Mouse (Mus musculus): ENCODE data around the gene Tmem185b. TPM values are rescaled to one million over a fixed set of nuclear protein-coding genes. Genes with fewer than 3 reads are reported as not detected.
A peak's percentile ranks its signal among the peaks of the same experiment; 100 is the strongest.

The Tmem185b gene
- total and polyA plus RNA-seq, 2 experiments: 6.6 to 14.2 TPM

DNA sequence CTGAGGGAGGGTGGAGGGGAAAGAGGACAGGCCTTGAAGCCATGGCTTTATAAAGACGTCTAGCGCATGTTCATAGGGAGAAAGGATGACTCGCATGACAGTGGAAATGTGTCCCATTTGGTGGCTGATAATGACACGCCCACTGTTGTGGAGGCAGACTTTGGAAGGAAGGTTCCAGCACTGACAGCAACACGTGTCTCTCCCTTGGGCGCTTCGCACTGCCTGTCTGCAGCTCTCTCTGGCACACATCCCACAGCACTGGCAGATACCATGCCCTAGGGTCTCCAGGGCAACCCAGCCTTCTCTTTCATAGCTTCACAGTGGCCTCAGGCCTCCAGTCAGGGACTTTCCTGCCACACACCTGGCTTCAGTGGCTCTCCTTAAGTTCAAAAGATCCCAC is 7.9 kb upstream of the Tmem185b start:
- Histone ChIP-seq H3K27ac (replicated peaks; ENCODE audit: insufficient read depth, low read depth, low read length) (no peak overlapping the region), H3K36me3 (ENCODE audit: control insufficient read depth, insufficient read depth, low read length) (no peaks in the 10 kb centered on the region), H3K27me3 (ENCODE audit: control insufficient read depth, insufficient read depth, low read length) (no peaks in the 10 kb centered on the region), H3K4me1 (ENCODE audit: control insufficient read depth, insufficient read depth, low read length) (peaks cover 17% of the 10 kb centered on the region), H3K9ac (ENCODE audit: low read depth, low read length) (no peak overlapping the region), H3K79me2 (ENCODE audit: control insufficient read depth, insufficient read depth, low read length) (no peaks in the 10 kb centered on the region), H3K4me3 (ENCODE audit: insufficient read depth, low read depth, low read length) (no peak overlapping the region)
- WGBS: 84% methylated on average over 7 of the region's 7 CpGs
- DNase-seq (ENCODE audit: extremely low read depth, low read depth, low spot score): no peak
- TF ChIP-seq CTCF (IDR thresholded peaks at IDR 0.05; ENCODE audit: low read depth, low read length): no peak
- no peak for TF ChIP-seq POLR2A (IDR thresholded peaks at IDR 0.05; ENCODE audit: extremely low read depth, insufficient read depth, low read length)

- H3K9ac ChIP-seq (ENCODE audit: low read depth, low read length): no peak overlapping the region
- H3K4me3 ChIP-seq (ENCODE audit: insufficient read depth, low read depth, low read length): no peak overlapping the region
- H3K27me3 ChIP-seq (ENCODE audit: control insufficient read depth, insufficient read depth, low read length): no peaks in the 10 kb centered on the region
- no peak for TF ChIP-seq CTCF (IDR thresholded peaks at IDR 0.05; ENCODE audit: low read depth, low read length)
- TF ChIP-seq POLR2A (IDR thresholded peaks at IDR 0.05; ENCODE audit: extremely low read depth, insufficient read depth, low read length): no peak
- H3K4me1 ChIP-seq (ENCODE audit: control insufficient read depth, insufficient read depth, low read length): peaks cover 17% of the 10 kb centered on the region
- H3K27ac ChIP-seq (replicated peaks; ENCODE audit: insufficient read depth, low read depth, low read length): peak overlapping the region; percentile 70
- no peaks in the 10 kb centered on the region for H3K79me2 ChIP-seq (ENCODE audit: control insufficient read depth, insufficient read depth, low read length)
- DNase-seq (ENCODE audit: extremely low read depth, low read depth, low spot score): peak; percentile 92
- H3K36me3 ChIP-seq (ENCODE audit: control insufficient read depth, insufficient read depth, low read length): no peaks in the 10 kb centered on the region
Measured at GRCm38 (mm10) chr1:119518786-119519185, 7.2 kb upstream of the Tmem185b start.

- Histone ChIP-seq H3K4me1 (ENCODE audit: control insufficient read depth, insufficient read depth, low read length) (peaks cover 17% of the 10 kb centered on the region), H3K79me2 (ENCODE audit: control insufficient read depth, insufficient read depth, low read length) (no peaks in the 10 kb centered on the region), H3K27me3 (ENCODE audit: control insufficient read depth, insufficient read depth, low read length) (no peaks in the 10 kb centered on the region), H3K9ac (ENCODE audit: low read depth, low read length) (no peak overlapping the region), H3K27ac (replicated peaks; ENCODE audit: insufficient read depth, low read depth, low read length) (peak overlapping the region; percentile 70), H3K4me3 (ENCODE audit: insufficient read depth, low read depth, low read length) (no peak overlapping the region), H3K36me3 (ENCODE audit: control insufficient read depth, insufficient read depth, low read length) (no peaks in the 10 kb centered on the region)
- DNase-seq (ENCODE audit: extremely low read depth, low read depth, low spot score): no peak
- TF ChIP-seq POLR2A (IDR thresholded peaks at IDR 0.05; ENCODE audit: extremely low read depth, insufficient read depth, low read length): no peak
- no peak for TF ChIP-seq CTCF (IDR thresholded peaks at IDR 0.05; ENCODE audit: low read depth, low read length)
- WGBS: 84% methylated on average over 6 of the region's 6 CpGs
Measured at GRCm38 (mm10) chr1:119519286-119519685, 6.7 kb upstream of the Tmem185b start.

DNA sequence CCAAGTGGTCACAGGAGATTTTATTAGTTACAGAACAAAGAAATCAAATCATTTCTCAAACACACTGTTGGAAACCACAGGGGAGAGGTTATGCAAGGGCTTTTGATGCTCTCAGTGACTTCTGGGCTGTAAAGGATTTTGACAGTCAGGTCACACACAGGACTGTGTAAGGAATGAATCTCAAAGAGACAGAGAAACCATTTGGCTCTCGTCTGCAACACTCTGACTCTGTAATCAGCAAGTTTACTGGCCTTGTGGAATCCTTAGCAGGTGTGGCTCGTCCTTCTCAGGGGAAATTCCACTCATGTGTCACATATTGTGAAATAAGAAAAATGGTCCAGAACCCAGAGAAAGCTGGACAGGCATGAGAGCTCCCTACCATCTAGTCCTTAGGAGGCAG is 4.9 kb upstream of the Tmem185b start:
- 14% methylated on average over 2 of the region's 2 CpGs for WGBS
- peak; percentile 34 for DNase-seq (ENCODE audit: extremely low read depth, low read depth, low spot score)
- Histone ChIP-seq H3K4me1 (ENCODE audit: control insufficient read depth, insufficient read depth, low read length) (peaks cover 21% of the 10 kb centered on the region), H3K27ac (replicated peaks; ENCODE audit: insufficient read depth, low read depth, low read length) (no peak overlapping the region), H3K36me3 (ENCODE audit: control insufficient read depth, insufficient read depth, low read length) (no peaks in the 10 kb centered on the region), H3K9ac (ENCODE audit: low read depth, low read length) (no peak overlapping the region), H3K4me3 (ENCODE audit: insufficient read depth, low read depth, low read length) (no peak overlapping the region), H3K27me3 (ENCODE audit: control insufficient read depth, insufficient read depth, low read length) (no peaks in the 10 kb centered on the region), H3K79me2 (ENCODE audit: control insufficient read depth, insufficient read depth, low read length) (peaks cover 5% of the 10 kb centered on the region; the same call in 1 of the 2 replicates)
- TF ChIP-seq CTCF (IDR thresholded peaks at IDR 0.05; ENCODE audit: low read depth, low read length): no peak
- no peak for TF ChIP-seq POLR2A (IDR thresholded peaks at IDR 0.05; ENCODE audit: extremely low read depth, insufficient read depth, low read length)

DNA sequence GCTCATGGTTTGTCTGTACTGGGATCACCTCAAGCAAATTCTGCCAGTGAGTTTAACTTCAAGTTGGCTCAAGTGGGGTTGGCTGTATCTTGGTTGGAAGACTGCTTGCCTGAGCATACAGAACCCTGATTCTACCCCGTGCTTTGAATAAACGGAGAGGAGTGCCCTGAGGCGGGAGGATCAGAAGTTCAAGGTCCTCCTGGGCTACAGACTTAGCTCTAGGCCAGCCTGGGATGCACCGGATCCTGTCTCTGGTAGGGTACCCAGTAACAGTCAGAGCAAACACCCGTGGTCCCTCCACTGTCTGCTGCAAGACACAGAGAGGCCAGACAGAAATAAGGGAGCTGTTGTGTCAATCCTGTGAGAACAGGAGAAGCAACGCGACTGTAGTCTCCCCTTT is 4.3 kb upstream of the Tmem185b start:
- Histone ChIP-seq H3K4me1 (ENCODE audit: control insufficient read depth, insufficient read depth, low read length) (peaks cover 25% of the 10 kb centered on the region), H3K4me3 (ENCODE audit: insufficient read depth, low read depth, low read length) (no peak overlapping the region), H3K36me3 (ENCODE audit: control insufficient read depth, insufficient read depth, low read length) (no peaks in the 10 kb centered on the region), H3K27me3 (ENCODE audit: control insufficient read depth, insufficient read depth, low read length) (no peaks in the 10 kb centered on the region), H3K79me2 (ENCODE audit: control insufficient read depth, insufficient read depth, low read length) (peaks cover 11% of the 10 kb centered on the region; the same call in 1 of the 2 replicates), H3K27ac (replicated peaks; ENCODE audit: insufficient read depth, low read depth, low read length) (no peak overlapping the region), H3K9ac (ENCODE audit: low read depth, low read length) (no peak overlapping the region)
- TF ChIP-seq POLR2A (IDR thresholded peaks at IDR 0.05; ENCODE audit: extremely low read depth, insufficient read depth, low read length) (no peak), CTCF (IDR thresholded peaks at IDR 0.05; ENCODE audit: low read depth, low read length) (no peak)
- WGBS: 49% methylated on average over 7 of the region's 7 CpGs
- peak; percentile 48 for DNase-seq (ENCODE audit: extremely low read depth, low read depth, low spot score)

DNA sequence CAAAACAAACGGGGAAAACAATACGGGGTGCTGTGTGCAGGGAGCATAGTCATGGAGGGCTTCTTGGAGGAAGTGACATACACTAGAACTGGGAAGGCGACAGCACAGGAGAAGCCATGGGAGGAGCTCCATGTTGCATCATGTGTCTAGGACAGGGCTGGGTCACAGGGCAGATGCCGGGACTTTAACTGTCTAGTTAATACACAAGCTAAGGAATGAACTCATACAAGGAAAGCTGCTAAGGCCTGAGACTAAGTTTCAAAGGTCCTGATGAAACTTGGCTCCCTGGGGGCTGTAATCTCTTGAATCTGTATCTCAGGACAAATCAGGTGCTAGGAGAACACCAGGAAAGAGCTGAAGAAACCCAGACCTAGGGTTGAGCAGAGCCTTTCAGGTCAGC is 3.2 kb upstream of the Tmem185b start:
- peaks cover 11% of the 10 kb centered on the region; the same call in 1 of the 2 replicates for H3K79me2 ChIP-seq (ENCODE audit: control insufficient read depth, insufficient read depth, low read length)
- peaks cover 5% of the 10 kb centered on the region for H3K36me3 ChIP-seq (ENCODE audit: control insufficient read depth, insufficient read depth, low read length)
- TF ChIP-seq POLR2A (IDR thresholded peaks at IDR 0.05; ENCODE audit: extremely low read depth, insufficient read depth, low read length) (no peak), CTCF (IDR thresholded peaks at IDR 0.05; ENCODE audit: low read depth, low read length) (no peak)
- no peak overlapping the region for H3K4me3 ChIP-seq (ENCODE audit: insufficient read depth, low read depth, low read length)
- H3K27ac ChIP-seq (replicated peaks; ENCODE audit: insufficient read depth, low read depth, low read length): peak overlapping the region; percentile 35; the same call in 1 of the 2 replicates
- no peaks in the 10 kb centered on the region for H3K27me3 ChIP-seq (ENCODE audit: control insufficient read depth, insufficient read depth, low read length)
- H3K4me1 ChIP-seq (ENCODE audit: control insufficient read depth, insufficient read depth, low read length): peaks cover 28% of the 10 kb centered on the region
- WGBS: 45% methylated on average over 4 of the region's 4 CpGs
- no peak overlapping the region for H3K9ac ChIP-seq (ENCODE audit: low read depth, low read length)
- peak; percentile 82 for DNase-seq (ENCODE audit: extremely low read depth, low read depth, low spot score)

Data from liver, adult 2 months (tissue).